9 mouse cellular contexts compared by ENCODE assay signal in the genomic region with DNA sequence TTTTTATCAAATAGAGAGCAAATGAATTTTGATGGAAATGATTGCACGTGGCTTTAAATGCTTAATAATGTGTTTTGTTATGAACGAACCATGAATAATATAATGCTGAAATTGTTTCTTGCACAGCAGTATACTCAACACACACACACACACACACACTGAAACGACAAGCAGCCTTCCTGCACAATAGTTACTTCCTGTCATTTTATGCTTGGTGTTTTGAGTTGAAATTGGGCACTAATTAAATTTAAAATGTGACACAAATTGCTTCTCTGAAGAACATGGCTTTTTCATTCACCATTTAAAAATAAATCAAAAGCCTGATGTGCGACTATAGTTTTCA. TPM values are rescaled to one million over a fixed set of nuclear protein-coding genes. Genes with fewer than 3 reads are reported as not detected.
DNase-seq lines count a peak whose midpoint lies in the region; ATAC-seq and TF ChIP-seq lines count a peak whose summit lies in the region.
"Had no signal": no experiment of that assay in that cellular context is flagged by ENCODE, and none has a peak within 500 bp of the region (broad histone marks: within the 10 kb centered on the region; RNA-seq: fewer than 3 reads in every experiment).

No protein-coding gene starts in this region.

- H3K4me3 ChIP-seq in kidney, postnatal 0 days (replicated peaks; ENCODE audit: low read depth, low read length): no peak overlapping the region
- no peak overlapping the region for H3K4me3 ChIP-seq in kidney, embryonic 15.5 days (replicated peaks)
- no peak overlapping the region for H3K4me3 ChIP-seq in hindbrain, embryonic 12.5 days
- H3K4me3 ChIP-seq in limb, embryonic 13.5 days: peak overlapping the region; percentile 45
- peak overlapping the region; percentile 40; the same call in 1 of the 2 replicates for H3K4me3 ChIP-seq in stomach, embryonic 15.5 days (replicated peaks)

- H3K4me1 ChIP-seq in kidney, postnatal 0 days (replicated peaks; ENCODE audit: insufficient read depth, low read length): no peaks in the 10 kb centered on the region
- H3K4me1 ChIP-seq in kidney, embryonic 15.5 days: no peaks in the 10 kb centered on the region
- H3K4me1 ChIP-seq in hindbrain, embryonic 12.5 days: 0 out of 2 replicates have a peak, but pooled peaks cover 3% of the 10 kb centered on the region
- 0 out of 2 replicates have a peak, but pooled peaks cover 2% of the 10 kb centered on the region for H3K4me1 ChIP-seq in limb, embryonic 13.5 days
- H3K4me1 ChIP-seq in stomach, embryonic 15.5 days: no peaks in the 10 kb centered on the region

- no peak for DNase-seq in kidney, postnatal 0 days (ENCODE audit: low spot score)
- no peak for DNase-seq in cerebellum, adult 11-12 months
- DNase-seq in frontal cortex, postnatal 10 days (ENCODE audit: low spot score in 2 of 2): no peak
- no peak for DNase-seq in kidney, postnatal 36 days
- DNase-seq: thymus, postnatal 4 days had no signal

- no peaks in the 10 kb centered on the region for H3K9me3 ChIP-seq in kidney, postnatal 0 days (replicated peaks; ENCODE audit: low read length)
- 0 out of 2 replicates have a peak, but pooled peaks cover 3% of the 10 kb centered on the region for H3K9me3 ChIP-seq in kidney, embryonic 15.5 days (replicated peaks)
- no peaks in the 10 kb centered on the region for H3K9me3 ChIP-seq in hindbrain, embryonic 12.5 days (replicated peaks)
- H3K9me3 ChIP-seq in limb, embryonic 13.5 days: 0 out of 2 replicates have a peak, but pooled peaks cover 4% of the 10 kb centered on the region
- H3K9me3 ChIP-seq in stomach, embryonic 15.5 days: no peaks in the 10 kb centered on the region

- H3K27ac ChIP-seq in kidney, postnatal 0 days: no peak overlapping the region
- no peak overlapping the region for H3K27ac ChIP-seq in kidney, embryonic 15.5 days
- H3K27ac ChIP-seq in hindbrain, embryonic 12.5 days: no peak overlapping the region
- H3K27ac ChIP-seq in limb, embryonic 13.5 days: no peak overlapping the region
- H3K27ac ChIP-seq in stomach, embryonic 15.5 days: no peak overlapping the region

- no peak for TF ChIP-seq CTCF in kidney, postnatal 0 days (IDR thresholded peaks at IDR 0.05; ENCODE audit: low read depth)

- WGBS in kidney, postnatal 0 days: 54% methylated on average over 4 of the region's 4 CpGs
- 61% methylated on average over 4 of the region's 4 CpGs for WGBS in kidney, embryonic 15.5 days
- WGBS in hindbrain, embryonic 12.5 days: 50% methylated on average over 4 of the region's 4 CpGs
- WGBS in limb, embryonic 13.5 days: 34% methylated on average over 4 of the region's 4 CpGs
- WGBS in stomach, embryonic 15.5 days: 41% methylated on average over 4 of the region's 4 CpGs

- H3K9ac ChIP-seq in kidney, postnatal 0 days (ENCODE audit: low read depth, low read length): no peak overlapping the region
- H3K9ac ChIP-seq in kidney, embryonic 15.5 days: no peak overlapping the region
- H3K9ac ChIP-seq in hindbrain, embryonic 12.5 days: no peak overlapping the region
- no peak overlapping the region for H3K9ac ChIP-seq in limb, embryonic 13.5 days
- no peak overlapping the region for H3K9ac ChIP-seq in stomach, embryonic 15.5 days

- H3K27me3 ChIP-seq in kidney, postnatal 0 days (ENCODE audit: insufficient read depth, low read length): no peaks in the 10 kb centered on the region
- H3K27me3 ChIP-seq in kidney, embryonic 15.5 days: no peaks in the 10 kb centered on the region
- H3K27me3 ChIP-seq in hindbrain, embryonic 12.5 days: no peaks in the 10 kb centered on the region
- no peaks in the 10 kb centered on the region for H3K27me3 ChIP-seq in limb, embryonic 13.5 days
- no peaks in the 10 kb centered on the region for H3K27me3 ChIP-seq in stomach, embryonic 15.5 days (replicated peaks)

- no peaks in the 10 kb centered on the region for H3K36me3 ChIP-seq in kidney, postnatal 0 days (ENCODE audit: insufficient read depth, low read length)
- peaks cover 2% of the 10 kb centered on the region; the same call in 1 of the 2 replicates for H3K36me3 ChIP-seq in kidney, embryonic 15.5 days
- peaks cover 4% of the 10 kb centered on the region; the same call in 1 of the 2 replicates for H3K36me3 ChIP-seq in hindbrain, embryonic 12.5 days
- peaks cover 12% of the 10 kb centered on the region for H3K36me3 ChIP-seq in limb, embryonic 13.5 days
- peaks cover 12% of the 10 kb centered on the region for H3K36me3 ChIP-seq in stomach, embryonic 15.5 days

- 0 out of 2 replicates have a peak overlapping the region, but pooled peaks have one; percentile 45 for H3K4me2 ChIP-seq in kidney, postnatal 0 days (ENCODE audit: low read length)
- H3K4me2 ChIP-seq in kidney, embryonic 15.5 days: no peak overlapping the region
- H3K4me2 ChIP-seq in hindbrain, embryonic 12.5 days (replicated peaks): peak overlapping the region; percentile 52; the same call in 1 of the 2 replicates
- H3K4me2 ChIP-seq in limb, embryonic 13.5 days (replicated peaks): peak overlapping the region; percentile 64; the same call in 1 of the 2 replicates
- no peak overlapping the region for H3K4me2 ChIP-seq in stomach, embryonic 15.5 days

- no peak for ATAC-seq in kidney, postnatal 0 days (replicated peaks; ENCODE audit: low FRiP score, low read depth)
- ATAC-seq in kidney, embryonic 15.5 days (replicated peaks; ENCODE audit: low FRiP score): no peak
- ATAC-seq in hindbrain, embryonic 12.5 days (ENCODE audit: low FRiP score): no peak; the same call in 1 of the 2 replicates
- ATAC-seq in limb, embryonic 13.5 days (ENCODE audit: low FRiP score, low read depth): no peak; the same call in 1 of the 2 replicates
- ATAC-seq in stomach, embryonic 15.5 days (ENCODE audit: insufficient read depth, low FRiP score, low read depth): no peak; the same call in 1 of the 2 replicates

RNA-seq across cellular contexts. Expression of gene Slitrk6, which starts 0.3 kb away (rescaled TPM):
- 2.0 TPM in 2 replicates for polyA plus RNA-seq in kidney, postnatal 0 days (2015; fragmentation: Nextera tagmentation; extraction: Ambion mirVana)
- polyA plus RNA-seq in kidney, embryonic 15.5 days (2015; fragmentation: Nextera tagmentation; extraction: Ambion mirVana): 4.2 and 4.5 TPM in 2 replicates
- 7.0 and 7.7 TPM in 2 replicates for polyA plus RNA-seq in hindbrain, embryonic 12.5 days (2016; fragmentation: Nextera tagmentation; extraction: Ambion mirVana)
- 9.9 and 10.2 TPM in 2 replicates for polyA plus RNA-seq in limb, embryonic 13.5 days (2015; fragmentation: Nextera tagmentation; extraction: Ambion mirVana)
- 29.3 and 30.3 TPM in 2 replicates for polyA plus RNA-seq in stomach, embryonic 15.5 days (2015; fragmentation: Nextera tagmentation; extraction: Ambion mirVana)

Comparison
In these comparisons a context has a peak if more than half of its experiments do, and no peak if none do; other contexts are left out.
1. H3K4me2 ChIP-seq: peak in kidney, postnatal 0 days (single experiment), hindbrain, embryonic 12.5 days (single experiment) and limb, embryonic 13.5 days (single experiment); none in kidney, embryonic 15.5 days (single experiment) and stomach, embryonic 15.5 days (single experiment).
2. H3K4me3 ChIP-seq: peak in limb, embryonic 13.5 days (single experiment) and stomach, embryonic 15.5 days (single experiment); none in kidney, postnatal 0 days (single experiment), kidney, embryonic 15.5 days (single experiment) and hindbrain, embryonic 12.5 days (single experiment).